ENCODE assay signal across 8 mouse cellular contexts in genomic region chr9:7184172-7184896, GRCm38 (mm10). TPM values are rescaled to one million over a fixed set of nuclear protein-coding genes. Genes with fewer than 3 reads are reported as not detected.
DNase-seq lines count a peak whose midpoint lies in the region; ATAC-seq and TF ChIP-seq lines count a peak whose summit lies in the region.

Dync2h1 (minus strand) TSS chr9:7184446.
Dcun1d5 (plus strand) TSS chr9:7184520.

- H3K9ac ChIP-seq in heart, embryonic 11.5 days (ENCODE audit: low read depth, low read length) = peak within 1 kb of the TSS; percentile 90
- H3K9ac ChIP-seq in kidney, embryonic 16.5 days (replicated peaks; ENCODE audit: low read length) = peak within 1 kb of the TSS; percentile 85
- H3K9ac ChIP-seq in liver, adult 2 months (ENCODE audit: low read depth, low read length) = peak within 1 kb of the TSS; percentile 88

- no peak for TF ChIP-seq CTCF in C2C12 (IDR thresholded peaks at IDR 0.05; ENCODE audit: control insufficient read depth, insufficient read depth, insufficient read length)
- TF ChIP-seq CTCF in brain, embryonic 14.5 days (IDR thresholded peaks at IDR 0.05; ENCODE audit: borderline replicate concordance, extremely low read depth, insufficient read depth, insufficient read length) = no peak
- no peak for TF ChIP-seq CTCF in liver, adult 2 months (IDR thresholded peaks at IDR 0.05; ENCODE audit: low read depth, low read length)

- peak; percentile 99 for ATAC-seq in heart, embryonic 11.5 days (replicated peaks; ENCODE audit: insufficient number of reproducible peaks, low FRiP score, low TSS enrichment)
- ATAC-seq in kidney, embryonic 16.5 days (ENCODE audit: low FRiP score, low TSS enrichment) = peak; percentile 100

- peak; percentile 98 for DNase-seq in brain, embryonic 14.5 days (ENCODE audit: low read depth)
- DNase-seq in liver, adult 2 months (ENCODE audit: extremely low read depth, low read depth, low spot score) = peak; percentile 93
- peak; percentile 95 for DNase-seq in splenic B cell, adult 2 months (ENCODE audit: low read depth, low spot score)

- peaks cover 73% of the 10 kb centered on the region for H3K79me2 ChIP-seq in C2C12 (ENCODE audit: control insufficient read depth, insufficient read depth)
- H3K79me2 ChIP-seq in liver, adult 2 months (ENCODE audit: control insufficient read depth, insufficient read depth, low read length) = peaks cover 8% of the 10 kb centered on the region; the same call in 1 of the 2 replicates
- peaks cover 52% of the 10 kb centered on the region for H3K79me2 ChIP-seq in myocyte (ENCODE audit: control insufficient read depth, insufficient read depth)

- H3K4me2 ChIP-seq in heart, embryonic 11.5 days = peak within 1 kb of the TSS; percentile 82
- peak within 1 kb of the TSS; percentile 58 for H3K4me2 ChIP-seq in kidney, embryonic 16.5 days (replicated peaks; ENCODE audit: low read depth, low read length)
- peak within 1 kb of the TSS; percentile 91 for H3K4me2 ChIP-seq in myocyte (ENCODE audit: low read depth)

- peak within 1 kb of the TSS; percentile 95 for H3K27ac ChIP-seq in heart, embryonic 11.5 days (ENCODE audit: low read depth, low read length)
- H3K27ac ChIP-seq in kidney, embryonic 16.5 days (ENCODE audit: low read length) = peak within 1 kb of the TSS; percentile 96
- H3K27ac ChIP-seq in liver, adult 2 months (replicated peaks; ENCODE audit: insufficient read depth, low read depth, low read length) = peak within 1 kb of the TSS; percentile 78

- peak within 1 kb of the TSS; percentile 80 for H3K4me3 ChIP-seq in C2C12 (ENCODE audit: insufficient read depth, poor library complexity, severe bottlenecking)
- peak within 1 kb of the TSS; percentile 78 for H3K4me3 ChIP-seq in erythroblast, embryonic 14.5 days (replicated peaks)
- H3K4me3 ChIP-seq in heart, embryonic 11.5 days (ENCODE audit: low read depth, low read length) = peak within 1 kb of the TSS; percentile 95
- H3K4me3 ChIP-seq in kidney, embryonic 16.5 days (ENCODE audit: low read length) = peak within 1 kb of the TSS; percentile 80
- peak within 1 kb of the TSS; percentile 82 for H3K4me3 ChIP-seq in liver, adult 2 months (ENCODE audit: insufficient read depth, low read depth, low read length)
- peak within 1 kb of the TSS; percentile 78 for H3K4me3 ChIP-seq in myocyte

- H3K27me3 ChIP-seq in C2C12 (ENCODE audit: control insufficient read depth, insufficient read depth, insufficient read length) (no peaks in the 10 kb centered on the region), myocyte (ENCODE audit: control insufficient read depth, insufficient read depth, insufficient read length) (no peaks in the 10 kb centered on the region)
- no peaks in the 10 kb centered on the region for H3K27me3 ChIP-seq in erythroblast, embryonic 14.5 days (ENCODE audit: control insufficient read depth)
- no peaks in the 10 kb centered on the region for H3K27me3 ChIP-seq in heart, embryonic 11.5 days (ENCODE audit: control insufficient read depth, insufficient read depth, low read length)
- H3K27me3 ChIP-seq in kidney, embryonic 16.5 days (ENCODE audit: insufficient read depth, low read length) = no peaks in the 10 kb centered on the region
- no peaks in the 10 kb centered on the region for H3K27me3 ChIP-seq in liver, adult 2 months (ENCODE audit: control insufficient read depth, insufficient read depth, low read length)
- no peaks in the 10 kb centered on the region for H3K27me3 ChIP-seq in splenic B cell, adult 2 months (ENCODE audit: control insufficient read depth, insufficient read depth, low read length, poor library complexity, severe bottlenecking)

- under 1% methylated on average over 62 of the region's 62 CpGs for WGBS in heart, embryonic 11.5 days (ENCODE audit: insufficient replicate concordance)
- under 1% methylated on average over 56 of the region's 62 CpGs for WGBS in kidney, embryonic 16.5 days
- under 1% methylated on average over 59 of the region's 62 CpGs for WGBS in liver, adult 2 months

- H3K36me3 ChIP-seq in C2C12 (ENCODE audit: control insufficient read depth, insufficient read depth) = peaks cover 11% of the 10 kb centered on the region
- H3K36me3 ChIP-seq in erythroblast, embryonic 14.5 days (ENCODE audit: control insufficient read depth) = peaks cover 35% of the 10 kb centered on the region
- H3K36me3 ChIP-seq in heart, embryonic 11.5 days (ENCODE audit: control insufficient read depth, insufficient read depth, low read length) = no peaks in the 10 kb centered on the region
- peaks cover 4% of the 10 kb centered on the region; the same call in 1 of the 2 replicates for H3K36me3 ChIP-seq in kidney, embryonic 16.5 days (ENCODE audit: insufficient read depth, low read length)
- peaks cover 2% of the 10 kb centered on the region; the same call in 1 of the 2 replicates for H3K36me3 ChIP-seq in liver, adult 2 months (ENCODE audit: control insufficient read depth, insufficient read depth, low read length)
- peaks cover 4% of the 10 kb centered on the region for H3K36me3 ChIP-seq in myocyte (ENCODE audit: control insufficient read depth, insufficient read depth)
- H3K36me3 ChIP-seq in splenic B cell, adult 2 months (ENCODE audit: control insufficient read depth, insufficient read depth, low read length, poor library complexity, severe bottlenecking) = no peaks in the 10 kb centered on the region

- no peaks in the 10 kb centered on the region for H3K9me3 ChIP-seq in erythroblast, embryonic 14.5 days (ENCODE audit: control insufficient read depth, low read length)
- no peaks in the 10 kb centered on the region for H3K9me3 ChIP-seq in heart, embryonic 11.5 days (replicated peaks; ENCODE audit: control insufficient read depth, low read length)
- no peaks in the 10 kb centered on the region for H3K9me3 ChIP-seq in kidney, embryonic 16.5 days (ENCODE audit: low read length)

- peaks cover 42% of the 10 kb centered on the region for H3K79me3 ChIP-seq in C2C12 (ENCODE audit: low read depth)

- H3K4me1 ChIP-seq in erythroblast, embryonic 14.5 days (ENCODE audit: control insufficient read depth) = peaks cover 32% of the 10 kb centered on the region
- H3K4me1 ChIP-seq in heart, embryonic 11.5 days (ENCODE audit: control insufficient read depth, insufficient read depth, low read length) = peaks cover 2% of the 10 kb centered on the region; the same call in 1 of the 2 replicates
- H3K4me1 ChIP-seq in kidney, embryonic 16.5 days (ENCODE audit: insufficient read depth, low read length) = peaks cover 15% of the 10 kb centered on the region
- H3K4me1 ChIP-seq in liver, adult 2 months (ENCODE audit: control insufficient read depth, insufficient read depth, low read length) = peaks cover 1% of the 10 kb centered on the region; the same call in 1 of the 2 replicates

- peak; percentile 66; the same call in 1 of the 2 replicates for TF ChIP-seq POLR2A in brain, embryonic 14.5 days (IDR thresholded peaks at IDR 0.05; ENCODE audit: borderline replicate concordance, extremely low read depth, insufficient read depth, insufficient read length, poor library complexity, severe bottlenecking)
- peak; percentile 59; the same call in 1 of the 2 replicates for TF ChIP-seq POLR2A in liver, adult 2 months (IDR thresholded peaks at IDR 0.05; ENCODE audit: extremely low read depth, insufficient read depth, low read length)
- TF ChIP-seq POLR2A in myocyte (IDR thresholded peaks at IDR 0.05; ENCODE audit: insufficient read length, low read depth) = peak; percentile 87

- peak within 1 kb of the TSS; percentile 79 for H3ac ChIP-seq in C2C12 (ENCODE audit: control insufficient read depth, insufficient read length, low read depth)
- H3ac ChIP-seq in myocyte (ENCODE audit: control insufficient read depth, insufficient read length) = peak within 1 kb of the TSS; percentile 71

TF ChIP-seq in C2C12, 6 proteins besides CTCF, POLR2A, EP300 and RAD21:
- no peak for TF ChIP-seq MYOD1 (IDR thresholded peaks at IDR 0.05; ENCODE audit: control insufficient read depth, insufficient read length, low read depth)
- TF ChIP-seq MAX (IDR thresholded peaks at IDR 0.05) = peak; percentile 30

TF ChIP-seq in myocyte, 11 proteins besides CTCF, POLR2A, EP300 and RAD21:
- TF ChIP-seq MYOG (IDR thresholded peaks at IDR 0.05; ENCODE audit: control insufficient read depth in 1 of 3, insufficient read depth in 1 of 3, insufficient read length in 2 of 3, low read depth in 2 of 3) (no peak), POLR2AphosphoS2 (IDR thresholded peaks at IDR 0.05; ENCODE audit: insufficient read length, low read depth) (peak; percentile 79), CEBPB (IDR thresholded peaks at IDR 0.05; ENCODE audit: insufficient read depth, poor library complexity, severe bottlenecking) (no peak)

RNA-seq across cellular contexts. Expression of gene Dync2h1, which starts in this region (rescaled TPM):
- 0.63 TPM for polyA plus RNA-seq in C2C12 (2012; fragmentation: generic; extraction: Trizol)
- polyA plus RNA-seq in brain, embryonic 14.5 days (2012; rRNA removed) = 6.6 and 7.0 TPM in 2 replicates
- 0.03 TPM in 1 of 2 replicates, not detected in the other for polyA plus RNA-seq in erythroblast, embryonic 14.5 days (2012)
- 7.1 and 7.5 TPM in 2 replicates for polyA plus RNA-seq in heart, embryonic 11.5 days (2014; fragmentation: Nextera tagmentation; extraction: Ambion mirVana)
- polyA plus RNA-seq in kidney, embryonic 16.5 days (2015; fragmentation: Nextera tagmentation; extraction: Ambion mirVana) = 20.2 and 24.6 TPM in 2 replicates
- total RNA-seq in liver, adult 2 months (2014; rRNA removed) = 3.6 and 4.2 TPM in 2 replicates
- polyA plus RNA-seq in liver, adult 2 months (2012; rRNA removed) = 0.14 and 0.18 TPM in 2 replicates
- 1.1 TPM for polyA plus RNA-seq in myocyte (2012; fragmentation: generic; extraction: Trizol)

RNA-seq across cellular contexts. Expression of gene Dcun1d5, which starts in this region (rescaled TPM):
- 52.0 TPM for polyA plus RNA-seq in C2C12 (2012; fragmentation: generic; extraction: Trizol)
- polyA plus RNA-seq in brain, embryonic 14.5 days (2012; rRNA removed) = 69.1 and 88.4 TPM in 2 replicates
- 6.6 and 10.5 TPM in 2 replicates for polyA plus RNA-seq in erythroblast, embryonic 14.5 days (2012)
- 94.1 and 97.6 TPM in 2 replicates for polyA plus RNA-seq in heart, embryonic 11.5 days (2014; fragmentation: Nextera tagmentation; extraction: Ambion mirVana)
- polyA plus RNA-seq in kidney, embryonic 16.5 days (2015; fragmentation: Nextera tagmentation; extraction: Ambion mirVana) = 110 and 111 TPM in 2 replicates
- 27.0 and 33.5 TPM in 2 replicates for total RNA-seq in liver, adult 2 months (2014; rRNA removed)
- polyA plus RNA-seq in liver, adult 2 months (2012; rRNA removed) = 8.8 and 11.5 TPM in 2 replicates
- 48.9 TPM for polyA plus RNA-seq in myocyte (2012; fragmentation: generic; extraction: Trizol)

Comparison
In these comparisons a context has a peak if more than half of its experiments do, and no peak if none do; other contexts are left out.
1. Peak in every context shown above with its lines: DNase-seq, ATAC-seq, H3K4me3 ChIP-seq and H3K27ac ChIP-seq.